Mouse (Mus musculus): ENCODE results near the gene Sh3bp2. TPM values are rescaled to one million over a fixed set of nuclear protein-coding genes. Genes with fewer than 3 reads are reported as not detected.

Sh3bp2 gene
- polyA plus RNA-seq (2012; rRNA removed), result 4.2 and 5.1 TPM in 2 replicates

DNA sequence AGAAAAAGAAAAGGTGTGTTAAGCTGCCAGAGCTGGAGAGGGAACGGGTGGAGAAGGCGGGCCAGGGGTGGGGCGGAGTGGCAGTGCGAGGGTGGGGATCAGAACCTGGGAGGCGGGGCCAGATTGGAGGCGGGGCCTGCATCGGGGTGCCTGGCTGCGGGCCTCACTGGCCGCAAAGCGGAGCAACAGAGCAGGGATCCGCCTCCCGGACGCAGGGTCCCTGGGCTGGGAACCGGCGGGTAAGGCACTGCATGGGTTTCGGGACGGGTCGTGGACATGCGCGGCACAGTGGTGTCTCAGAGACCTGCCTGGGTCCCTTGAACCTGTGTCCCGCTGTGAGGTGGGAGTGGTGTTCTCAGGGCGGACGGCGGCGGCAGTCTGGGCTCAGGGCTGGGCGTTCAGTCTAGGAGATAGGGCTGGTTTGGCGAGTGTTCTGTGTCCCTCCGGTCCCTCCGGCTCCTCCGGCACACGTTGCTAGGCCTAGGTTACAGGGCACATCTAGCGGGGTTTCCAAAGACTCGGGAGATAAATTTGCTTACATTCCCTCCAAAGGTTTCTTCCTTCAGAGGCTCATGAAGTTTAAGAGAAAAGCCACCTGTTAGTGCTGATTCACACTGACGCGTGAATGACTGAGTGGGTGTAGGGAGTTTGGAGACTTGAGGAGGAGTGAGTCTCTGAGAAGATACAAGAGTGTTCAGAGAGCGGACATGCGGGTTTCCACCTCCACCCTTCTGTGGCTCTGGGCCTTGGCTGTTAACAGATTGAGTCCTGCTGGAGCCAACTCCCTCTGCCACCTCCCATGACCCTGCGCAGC is at the start of gene Sh3bp2:
Gene Sh3bp2 (plus strand): TSS at position 176 of the 814 bp plus-strand sequence.

DNA sequence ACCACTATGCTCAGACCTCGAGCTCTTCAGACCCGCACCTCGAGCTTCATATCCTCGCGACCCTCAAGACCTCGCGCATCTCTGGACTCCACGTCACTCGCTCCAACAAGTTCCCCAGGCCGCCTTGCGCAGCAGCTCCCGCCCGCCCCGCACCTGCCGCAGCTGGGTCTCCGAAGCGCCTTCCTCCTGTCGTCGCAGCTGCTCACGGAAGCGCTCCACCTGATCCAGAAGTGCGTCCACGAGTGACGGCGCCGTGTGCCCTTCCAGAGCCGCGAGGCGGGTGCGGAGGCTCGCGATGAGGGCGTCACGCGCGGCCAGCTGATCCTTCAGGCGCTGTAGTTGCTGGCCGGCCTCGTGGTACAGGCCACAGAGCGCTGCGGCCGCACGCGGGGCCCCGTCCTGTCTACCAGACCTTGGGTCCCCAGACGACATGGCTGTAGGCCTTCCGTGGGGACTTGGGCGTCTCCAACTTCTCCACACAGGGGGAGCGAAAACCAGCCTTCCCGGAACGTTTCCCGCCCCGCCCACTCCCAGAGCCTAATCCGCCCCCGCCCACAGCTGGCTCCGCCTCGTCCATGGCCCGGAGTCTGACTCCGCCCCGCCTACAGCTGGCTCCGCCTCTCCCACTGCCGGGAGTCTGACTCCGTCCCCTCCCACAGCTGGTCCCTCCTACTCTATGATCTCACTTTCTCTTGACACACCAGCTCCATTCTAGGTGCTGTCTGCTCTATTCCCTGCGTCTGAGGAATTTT is 12.0 kb upstream of the Sh3bp2 start, which contains the start of gene Tnip2:
Gene Tnip2 (minus strand): TSS at position 526 of the 752 bp plus-strand sequence.

DNA sequence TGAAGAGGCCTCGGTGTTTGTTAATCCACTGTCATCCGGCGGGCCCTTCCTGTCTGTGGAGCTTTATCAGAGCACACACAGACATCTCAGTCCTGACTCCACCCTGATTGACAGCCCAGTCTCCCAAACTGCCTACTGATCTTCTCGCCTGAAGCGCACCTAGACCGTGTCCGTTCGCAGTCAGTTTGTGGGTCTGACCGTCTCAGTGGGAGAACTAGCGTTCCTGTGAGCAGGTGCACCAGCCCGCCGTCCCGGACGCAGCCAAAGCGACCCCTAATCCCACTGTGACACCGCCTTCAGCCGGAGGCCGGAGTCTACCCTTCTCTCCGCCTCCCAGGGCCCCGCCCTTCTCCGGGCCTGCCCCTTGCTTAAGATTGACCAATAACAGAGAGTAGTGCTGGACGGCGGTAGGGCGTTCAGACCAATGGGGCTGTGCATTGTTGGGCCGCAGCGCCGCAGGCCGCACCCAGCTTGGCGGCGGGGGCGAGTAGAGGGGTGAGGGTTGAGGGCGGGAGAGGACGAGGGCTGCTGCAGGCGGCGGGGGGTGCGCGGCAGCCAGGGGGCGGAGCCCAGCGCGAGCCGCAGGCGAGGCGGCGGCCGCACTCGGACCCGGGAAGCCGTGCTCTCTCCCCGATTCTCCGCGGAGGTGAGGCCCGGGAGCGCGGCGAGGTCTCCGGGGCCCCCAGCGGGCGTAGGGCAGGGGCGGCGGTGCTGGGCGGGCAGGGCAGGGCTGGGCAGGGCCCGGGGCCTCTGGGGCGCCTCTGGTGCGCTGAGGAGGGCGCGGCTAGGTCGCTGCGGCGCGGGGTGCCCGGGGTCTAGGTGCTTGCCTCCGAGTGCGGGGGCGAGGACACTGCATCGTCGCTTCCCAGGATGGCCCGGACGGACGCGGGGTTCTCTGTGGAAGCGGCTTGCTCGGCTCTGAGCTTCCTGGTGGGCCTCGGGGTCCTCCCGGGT is 47.9 kb downstream of the Sh3bp2 start, which contains the start of gene Add1:
Gene Add1 (plus strand): TSS at position 397 of the 954 bp plus-strand sequence.

Other genes starting within 250 kb of the Sh3bp2 start
- 0.02 and 0.06 TPM in 2 replicates for gene Zfyve28, start 237.4 kb upstream of the Sh3bp2 start, polyA plus RNA-seq (2012; rRNA removed)
- not detected in 2 replicates for gene Cfap99, start 237.2 kb upstream of the Sh3bp2 start, polyA plus RNA-seq (2012; rRNA removed)
- 51.7 and 56.1 TPM in 2 replicates for gene Rnf4, start 189.5 kb upstream of the Sh3bp2 start, polyA plus RNA-seq (2012; rRNA removed)
- gene Fam193a, start 155.9 kb upstream of the Sh3bp2 start, polyA plus RNA-seq (2012; rRNA removed), result 6.8 and 7.0 TPM in 2 replicates
- gene Tnip2, start 11.8 kb upstream of the Sh3bp2 start, polyA plus RNA-seq (2012; rRNA removed), result 5.5 and 5.9 TPM in 2 replicates
- 103 and 124 TPM in 2 replicates for gene Add1, start 47.8 kb downstream of the Sh3bp2 start, polyA plus RNA-seq (2012; rRNA removed)
- gene Mfsd10, start 111.4 kb downstream of the Sh3bp2 start, polyA plus RNA-seq (2012; rRNA removed), result 48.1 and 54.7 TPM in 2 replicates
- gene Nop14, start 134.3 kb downstream of the Sh3bp2 start, polyA plus RNA-seq (2012; rRNA removed), result 14.7 and 14.8 TPM in 2 replicates
- gene Grk4, start 134.5 kb downstream of the Sh3bp2 start, polyA plus RNA-seq (2012; rRNA removed), result 0.69 and 0.83 TPM in 2 replicates
- 5.7 and 6.7 TPM in 2 replicates for gene Htt, start 235.9 kb downstream of the Sh3bp2 start, polyA plus RNA-seq (2012; rRNA removed)